Mouse (Mus musculus): ENCODE data around the gene Ifitm6. TPM values are rescaled to one million over a fixed set of nuclear protein-coding genes. Genes with fewer than 3 reads are reported as not detected.
"Not testable (repeated sequence)": the region's sequence is repeated elsewhere in the genome, so short reads cannot be mapped to it uniquely, and the experiment has no call there.

Gene Ifitm6
- polyA plus RNA-seq, 1 experiment from 2014 or later = 0.88 TPM

DNA sequence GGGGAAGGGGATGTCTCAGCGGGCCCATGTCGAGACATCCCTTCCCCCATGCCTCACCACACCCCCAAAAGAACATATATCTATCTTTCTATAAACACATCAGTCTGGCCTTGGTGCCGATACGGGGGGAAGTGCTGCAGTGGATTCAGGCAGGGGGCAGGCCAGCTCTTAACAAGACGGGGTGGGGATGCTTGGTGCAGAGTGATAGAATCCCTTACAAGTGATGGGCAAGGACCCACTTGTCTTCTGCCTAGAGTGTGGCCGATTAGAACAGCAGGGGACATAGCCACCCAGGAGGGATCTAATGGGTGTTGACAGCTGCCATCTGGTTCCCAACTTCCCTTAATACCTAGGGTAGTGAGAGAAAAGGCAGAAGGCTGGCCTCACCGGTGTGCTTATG is 46.8 kb downstream of the Ifitm6 start:
- no peak for ATAC-seq (ENCODE audit: low read depth)
- Histone ChIP-seq H3K9me3 (ENCODE audit: control insufficient read depth, low read length) (no peaks in the 10 kb centered on the region), H3K4me1 (ENCODE audit: control insufficient read depth, insufficient read depth, low read length) (no peaks in the 10 kb centered on the region), H3K27me3 (ENCODE audit: control insufficient read depth, insufficient read depth, low read length) (no peaks in the 10 kb centered on the region), H3K9ac (replicated peaks; ENCODE audit: low read depth, low read length) (no peak overlapping the region), H3K4me3 (ENCODE audit: low read depth, low read length) (no peak overlapping the region), H3K4me2 (ENCODE audit: low read depth, low read length) (no peak overlapping the region), H3K27ac (ENCODE audit: low read depth, low read length) (no peak overlapping the region), H3K36me3 (ENCODE audit: control insufficient read depth, insufficient read depth, low read length) (no peaks in the 10 kb centered on the region)
- WGBS = 46% methylated on average over 7 of the region's 7 CpGs

GRCm38 (mm10) chr7:140968710-140969109 is 49.0 kb downstream of the Ifitm6 start:
- not testable (repeated sequence) for H3K4me3 ChIP-seq (ENCODE audit: low read depth, low read length); H3K36me3 ChIP-seq (ENCODE audit: control insufficient read depth, insufficient read depth, low read length); H3K9ac ChIP-seq (replicated peaks; ENCODE audit: low read depth, low read length); H3K27me3 ChIP-seq (ENCODE audit: control insufficient read depth, insufficient read depth, low read length); H3K4me2 ChIP-seq (ENCODE audit: low read depth, low read length); H3K9me3 ChIP-seq (ENCODE audit: control insufficient read depth, low read length); H3K4me1 ChIP-seq (ENCODE audit: control insufficient read depth, insufficient read depth, low read length); H3K27ac ChIP-seq (ENCODE audit: low read depth, low read length); ATAC-seq (ENCODE audit: low read depth)
- WGBS = 12% methylated on average over 3 of the region's 3 CpGs

DNA sequence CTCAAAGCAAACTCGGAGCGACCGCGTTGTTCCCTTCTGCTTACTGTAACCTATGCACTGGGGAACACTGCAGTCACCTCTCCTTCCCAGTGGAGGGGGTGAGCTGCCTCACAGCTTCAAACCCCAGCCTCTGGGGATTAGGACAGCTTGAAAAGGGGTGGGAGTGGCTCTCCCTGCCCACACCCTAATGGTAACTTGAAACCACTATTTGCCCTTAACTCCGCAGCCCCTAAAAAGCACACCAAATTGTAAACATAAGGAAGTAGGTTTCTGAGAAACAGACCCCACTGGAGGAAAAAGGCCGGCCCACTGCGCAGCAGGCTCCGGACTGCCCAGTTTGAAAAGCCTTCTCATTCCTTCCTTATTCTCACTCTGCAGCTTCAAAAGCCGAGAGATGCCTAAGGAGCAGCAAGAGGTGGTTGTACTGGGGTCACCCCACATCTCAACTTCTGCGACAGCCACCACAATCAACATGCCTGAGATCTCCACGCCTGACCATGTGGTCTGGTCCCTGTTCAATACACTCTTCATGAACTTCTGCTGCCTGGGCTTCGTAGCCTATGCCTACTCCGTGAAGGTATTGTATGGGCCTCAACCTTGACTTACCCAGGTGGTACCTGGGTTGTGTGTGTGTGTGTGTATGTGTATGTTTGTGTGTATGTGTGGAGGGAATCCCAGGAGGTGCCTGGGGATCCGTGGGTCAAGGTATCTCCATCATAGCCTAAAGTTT is 49.7 kb downstream of the Ifitm6 start:
- H3K27ac ChIP-seq (ENCODE audit: low read depth, low read length) = no peak overlapping the region
- H3K9ac ChIP-seq (replicated peaks; ENCODE audit: low read depth, low read length) = no peak overlapping the region
- no peaks in the 10 kb centered on the region for H3K36me3 ChIP-seq (ENCODE audit: control insufficient read depth, insufficient read depth, low read length)
- no peaks in the 10 kb centered on the region for H3K27me3 ChIP-seq (ENCODE audit: control insufficient read depth, insufficient read depth, low read length)
- 12% methylated on average over 14 of the region's 14 CpGs for WGBS
- no peak overlapping the region for H3K4me2 ChIP-seq (ENCODE audit: low read depth, low read length)
- no peaks in the 10 kb centered on the region for H3K9me3 ChIP-seq (ENCODE audit: control insufficient read depth, low read length)
- no peak overlapping the region for H3K4me3 ChIP-seq (ENCODE audit: low read depth, low read length)
- ATAC-seq (ENCODE audit: low read depth) = no peak
- H3K4me1 ChIP-seq (ENCODE audit: control insufficient read depth, insufficient read depth, low read length) = no peaks in the 10 kb centered on the region

DNA sequence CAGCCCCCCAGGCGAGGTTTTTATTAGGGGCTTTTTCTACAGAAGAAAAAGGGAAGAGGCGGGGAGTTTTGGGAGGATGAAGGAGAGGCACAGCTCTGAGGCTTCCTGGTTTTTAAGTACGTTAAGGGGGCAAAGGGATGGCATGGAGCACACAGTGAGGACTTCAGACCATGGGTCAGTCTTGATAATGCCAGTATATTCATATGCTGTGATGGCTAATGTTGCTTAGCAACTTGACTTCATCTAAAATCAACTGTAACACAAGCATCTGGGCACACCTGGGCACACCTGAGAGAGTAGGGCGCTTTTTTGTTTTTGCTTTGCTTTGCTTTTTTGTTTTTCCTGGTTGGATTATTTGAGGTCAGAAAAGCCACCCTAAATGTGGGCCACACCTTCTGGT is 50.8 kb downstream of the Ifitm6 start, which contains the start of gene Ifitm1:
Ifitm1 (plus strand) TSS at position 301 of the 400 bp plus-strand sequence.
- H3K4me2 ChIP-seq (ENCODE audit: low read depth, low read length) = no peak within 1 kb of the TSS
- 81% methylated on average over 4 of the region's 4 CpGs for WGBS

More for the DNA sequence above, 50.8 kb downstream of the Ifitm6 start, which contains the start of gene Ifitm1:
- no peaks in the 10 kb centered on the region for H3K4me1 ChIP-seq (ENCODE audit: control insufficient read depth, insufficient read depth, low read length)
- no peaks in the 10 kb centered on the region for H3K9me3 ChIP-seq (ENCODE audit: control insufficient read depth, low read length)
- no peak within 1 kb of the TSS for H3K9ac ChIP-seq (replicated peaks; ENCODE audit: low read depth, low read length)
- no peak within 1 kb of the TSS for H3K27ac ChIP-seq (ENCODE audit: low read depth, low read length)
- H3K36me3 ChIP-seq (ENCODE audit: control insufficient read depth, insufficient read depth, low read length) = no peaks in the 10 kb centered on the region
- no peak within 1 kb of the TSS for H3K4me3 ChIP-seq (ENCODE audit: low read depth, low read length)
- ATAC-seq (ENCODE audit: low read depth) = no peak
- no peaks in the 10 kb centered on the region for H3K27me3 ChIP-seq (ENCODE audit: control insufficient read depth, insufficient read depth, low read length)

Other genes starting within 250 kb of the Ifitm6 start
- 0.97 TPM in 1 of 2 replicates, not detected in the other for gene Syce1, start 230.1 kb downstream of the Ifitm6 start, polyA plus RNA-seq (2014; fragmentation: Nextera tagmentation; extraction: Ambion mirVana)
- 36.7 and 37.5 TPM in 2 replicates for gene Zfp941, start 195.7 kb downstream of the Ifitm6 start, polyA plus RNA-seq (2014; fragmentation: Nextera tagmentation; extraction: Ambion mirVana)
- 0.31 TPM in 1 of 2 replicates, not detected in the other for gene Urah, start 182.9 kb downstream of the Ifitm6 start, polyA plus RNA-seq (2014; fragmentation: Nextera tagmentation; extraction: Ambion mirVana)
- gene Scgb1c1, start 172.4 kb downstream of the Ifitm6 start, polyA plus RNA-seq (2014; fragmentation: Nextera tagmentation; extraction: Ambion mirVana) = not detected in 2 replicates
- 0.22 and 0.37 TPM in 2 replicates for gene Odf3, start 170.1 kb downstream of the Ifitm6 start, polyA plus RNA-seq (2014; fragmentation: Nextera tagmentation; extraction: Ambion mirVana)
- gene Gm45785, start 161.6 kb downstream of the Ifitm6 start, polyA plus RNA-seq (2014; fragmentation: Nextera tagmentation; extraction: Ambion mirVana) = 0.56 TPM in 1 of 2 replicates, not detected in the other
- 89.4 and 101 TPM in 2 replicates for gene Ric8a, start 161.0 kb downstream of the Ifitm6 start, polyA plus RNA-seq (2014; fragmentation: Nextera tagmentation; extraction: Ambion mirVana)
- gene Bet1l, start 160.3 kb downstream of the Ifitm6 start, polyA plus RNA-seq (2014; fragmentation: Nextera tagmentation; extraction: Ambion mirVana) = 55.8 and 60.1 TPM in 2 replicates
- gene Psmd13, start 136.0 kb downstream of the Ifitm6 start, polyA plus RNA-seq (2014; fragmentation: Nextera tagmentation; extraction: Ambion mirVana) = 144 and 155 TPM in 2 replicates
- 46.8 and 61.6 TPM in 2 replicates for gene Sirt3, start 135.6 kb downstream of the Ifitm6 start, polyA plus RNA-seq (2014; fragmentation: Nextera tagmentation; extraction: Ambion mirVana)
- not detected in 2 replicates for gene Cox8b, start 117.5 kb downstream of the Ifitm6 start, polyA plus RNA-seq (2014; fragmentation: Nextera tagmentation; extraction: Ambion mirVana)
- gene Nlrp6, start 97.0 kb downstream of the Ifitm6 start, polyA plus RNA-seq (2014; fragmentation: Nextera tagmentation; extraction: Ambion mirVana) = 0.27 and 0.64 TPM in 2 replicates
- gene Pgghg, start 76.5 kb downstream of the Ifitm6 start, polyA plus RNA-seq (2014; fragmentation: Nextera tagmentation; extraction: Ambion mirVana) = 4.6 and 8.7 TPM in 2 replicates
- gene Ifitm5, start 67.6 kb downstream of the Ifitm6 start, polyA plus RNA-seq (2014; fragmentation: Nextera tagmentation; extraction: Ambion mirVana) = 0.28 and 0.62 TPM in 2 replicates
- gene Gm45717, start 62.0 kb downstream of the Ifitm6 start, polyA plus RNA-seq (2014; fragmentation: Nextera tagmentation; extraction: Ambion mirVana) = not detected in 2 replicates
- gene Ifitm2, start 61.9 kb downstream of the Ifitm6 start, polyA plus RNA-seq (2014; fragmentation: Nextera tagmentation; extraction: Ambion mirVana) = 103 and 195 TPM in 2 replicates
- gene Ifitm1, start 50.7 kb downstream of the Ifitm6 start, polyA plus RNA-seq (2014; fragmentation: Nextera tagmentation; extraction: Ambion mirVana) = 3.5 and 23.6 TPM in 2 replicates
- 19.3 and 34.1 TPM in 2 replicates for gene Ifitm3, start 7.2 kb downstream of the Ifitm6 start, polyA plus RNA-seq (2014; fragmentation: Nextera tagmentation; extraction: Ambion mirVana)
- not detected in 2 replicates for gene Gm17387, start 11.2 kb upstream of the Ifitm6 start, polyA plus RNA-seq (2014; fragmentation: Nextera tagmentation; extraction: Ambion mirVana)
- 34.8 and 36.6 TPM in 2 replicates for gene B4galnt4, start 43.2 kb upstream of the Ifitm6 start, polyA plus RNA-seq (2014; fragmentation: Nextera tagmentation; extraction: Ambion mirVana)
- not detected in 2 replicates for gene Pkp3, start 60.3 kb upstream of the Ifitm6 start, polyA plus RNA-seq (2014; fragmentation: Nextera tagmentation; extraction: Ambion mirVana)
- 1.2 and 2.2 TPM in 2 replicates for gene Sigirr, start 82.6 kb upstream of the Ifitm6 start, polyA plus RNA-seq (2014; fragmentation: Nextera tagmentation; extraction: Ambion mirVana)
- gene Ano9, start 99.9 kb upstream of the Ifitm6 start, polyA plus RNA-seq (2014; fragmentation: Nextera tagmentation; extraction: Ambion mirVana) = 0.14 and 0.63 TPM in 2 replicates
- gene Ptdss2, start 104.5 kb upstream of the Ifitm6 start, polyA plus RNA-seq (2014; fragmentation: Nextera tagmentation; extraction: Ambion mirVana) = 71.7 and 80.8 TPM in 2 replicates
- gene Rnh1, start 154.9 kb upstream of the Ifitm6 start, polyA plus RNA-seq (2014; fragmentation: Nextera tagmentation; extraction: Ambion mirVana) = 45.3 and 54.3 TPM in 2 replicates
- 152 and 166 TPM in 2 replicates for gene Hras, start 176.1 kb upstream of the Ifitm6 start, polyA plus RNA-seq (2014; fragmentation: Nextera tagmentation; extraction: Ambion mirVana)
- 4.4 and 6.7 TPM in 2 replicates for gene Lrrc56, start 176.2 kb upstream of the Ifitm6 start, polyA plus RNA-seq (2014; fragmentation: Nextera tagmentation; extraction: Ambion mirVana)
- gene Lmntd2, start 196.2 kb upstream of the Ifitm6 start, polyA plus RNA-seq (2014; fragmentation: Nextera tagmentation; extraction: Ambion mirVana) = 0.21 and 0.45 TPM in 2 replicates
- 24.8 and 25.3 TPM in 2 replicates for gene Rassf7, start 197.9 kb upstream of the Ifitm6 start, polyA plus RNA-seq (2014; fragmentation: Nextera tagmentation; extraction: Ambion mirVana)
- gene Phrf1, start 210.9 kb upstream of the Ifitm6 start, polyA plus RNA-seq (2014; fragmentation: Nextera tagmentation; extraction: Ambion mirVana) = 59.5 and 72.3 TPM in 2 replicates
- gene Irf7, start 248.6 kb upstream of the Ifitm6 start, polyA plus RNA-seq (2014; fragmentation: Nextera tagmentation; extraction: Ambion mirVana) = 0.57 and 0.66 TPM in 2 replicates

Data from neural tube, embryonic 14.5 days (tissue).